Mouse (Mus musculus) cerebellum, postnatal 14 days (tissue): ENCODE results near the gene Hoxc10.

Source experiments
- DNase-seq, 2 experiments: peaks; one replicate each; pipeline ENCODE4 v3.0.0; 2021; ENCODE audit warnings: mixed read lengths in 2 of 2

The Hoxc10 gene

GRCm38 (mm10) chr15:102966776-102967311 is at the start of gene Hoxc10:
Gene Hoxc10 (plus strand): TSS chr15:102966796.
- DNase-seq, result no peak

GRCm38 (mm10) chr15:102917972-102918572 is 48.5 kb upstream of the Hoxc10 start:
- DNase-seq, result no peak

GRCm38 (mm10) chr15:102918611-102919265 is 47.9 kb upstream of the Hoxc10 start:
- DNase-seq, result no peak

GRCm38 (mm10) chr15:102919336-102920180 is 47.0 kb upstream of the Hoxc10 start:
- DNase-seq, result no peak

GRCm38 (mm10) chr15:102920619-102921018 is 46.0 kb upstream of the Hoxc10 start:
- no peak for DNase-seq

GRCm38 (mm10) chr15:102921053-102922011 is 45.3 kb upstream of the Hoxc10 start, which contains the start of gene Hoxc13:
Gene Hoxc13 (plus strand): TSS chr15:102921103.
- DNase-seq, result no peak

- DNase-seq, result no peak
These were observed 44.6 kb upstream of the Hoxc10 start for GRCm38 (mm10) chr15:102922012-102922362.

- DNase-seq, result no peak
These were observed 43.7 kb upstream of the Hoxc10 start for GRCm38 (mm10) chr15:102922636-102923500.

- no peak for DNase-seq
These were observed 39.5 kb upstream of the Hoxc10 start for GRCm38 (mm10) chr15:102927032-102927645.

GRCm38 (mm10) chr15:102931706-102932358 is 34.8 kb upstream of the Hoxc10 start:
- DNase-seq, result no peak

GRCm38 (mm10) chr15:102934438-102934837 is 32.2 kb upstream of the Hoxc10 start:
- DNase-seq, result no peak

GRCm38 (mm10) chr15:102934897-102935296 is 31.7 kb upstream of the Hoxc10 start:
- DNase-seq, result no peak

- DNase-seq, result no peak
These were observed 30.2 kb upstream of the Hoxc10 start, which contains the start of gene Hoxc12 for GRCm38 (mm10) chr15:102936279-102936972. Gene Hoxc12 (plus strand): TSS chr15:102936757.

- DNase-seq, result no peak
These were observed 29.4 kb upstream of the Hoxc10 start for GRCm38 (mm10) chr15:102937036-102937666.

- no peak for DNase-seq
These were observed 27.1 kb upstream of the Hoxc10 start for GRCm38 (mm10) chr15:102939256-102940155.

- no peak for DNase-seq
These were observed 23.7 kb upstream of the Hoxc10 start for GRCm38 (mm10) chr15:102942739-102943467.

- no peak for DNase-seq
These were observed 23.2 kb upstream of the Hoxc10 start for GRCm38 (mm10) chr15:102943468-102943813.
